Mouse (Mus musculus) macrophage (primary cell): ENCODE results near the gene Trim7. TPM values are rescaled to one million over a fixed set of nuclear protein-coding genes. Genes with fewer than 3 reads are reported as not detected.
"Not testable (repeated sequence)": the region's sequence is repeated elsewhere in the genome, so short reads cannot be mapped to it uniquely, and the experiment has no call there.

ENCODE experiments used
- H3K27ac ChIP-seq: fragments of 350-480 bp; formaldehyde crosslinking; 2 replicates; pipeline ENCODE4 v1.9.0; 2021
- H3K36me3 ChIP-seq: fragments of 350-480 bp; formaldehyde crosslinking; 2 replicates; pipeline ENCODE4 v1.9.0; 2021; ENCODE audit errors: inconsistent target
- H3K4me3 ChIP-seq: fragments of 350-480 bp; formaldehyde crosslinking; 2 replicates; pipeline ENCODE4 v1.9.0; 2021; ENCODE audit errors: inconsistent target
- H3K79me2 ChIP-seq: fragments of 350-480 bp; formaldehyde crosslinking; 2 replicates; pipeline ENCODE4 v1.9.0; 2021; ENCODE audit errors: inconsistent target
- WGBS: methylation state at CpG from one replicate; pipeline ENCODE4 v1.1.7; 2026; ENCODE audit warnings: inconsistent platforms; ENCODE audit not compliant: missing documents; 5-methylcytosine and 5-hydroxymethylcytosine counted together
- polyA plus RNA-seq: library from polyadenylated mRNA; stranded (reverse); fragments of 250-400 nt; gene quantifications from 3 replicates; pipeline ENCODE4 v1.2.4, GENCODE M21; 2018; ENCODE audit warnings: inconsistent platforms

Gene Trim7
- polyA plus RNA-seq, 1 experiment from 2014 or later, result 1.1 TPM

GRCm38 (mm10) chr11:48810142-48810541 lies 15.8 kb upstream of the Trim7 start:
- no peak overlapping the region for H3K4me3 ChIP-seq
- WGBS, result 96% methylated on average over 2 of the region's 2 CpGs
- H3K79me2 ChIP-seq, result peaks cover 72% of the 10 kb centered on the region
- H3K27ac ChIP-seq, result no peak overlapping the region
- peaks cover 59% of the 10 kb centered on the region for H3K36me3 ChIP-seq

- Histone ChIP-seq H3K27ac (peak overlapping the region; percentile 86), H3K36me3 (peaks cover 30% of the 10 kb centered on the region), H3K79me2 (peaks cover 66% of the 10 kb centered on the region), H3K4me3 (no peak overlapping the region)
These were observed 12.2 kb upstream of the Trim7 start for GRCm38 (mm10) chr11:48813782-48814181.

GRCm38 (mm10) chr11:48815851-48816250 lies 10.1 kb upstream of the Trim7 start:
- WGBS, result 55% methylated on average over 13 of the region's 16 CpGs
- Histone ChIP-seq H3K27ac (peak overlapping the region; percentile 86), H3K36me3 (peaks cover 10% of the 10 kb centered on the region)

GRCm38 (mm10) chr11:48816281-48816781 lies 9.6 kb upstream of the Trim7 start:
- Histone ChIP-seq H3K27ac (peak overlapping the region; percentile 86), H3K36me3 (peaks cover 5% of the 10 kb centered on the region; the same call in 1 of the 2 replicates), H3K4me3 (peak overlapping the region; percentile 67), H3K79me2 (peaks cover 41% of the 10 kb centered on the region)
- under 1% methylated on average over 23 of the region's 23 CpGs for WGBS

More at GRCm38 (mm10) chr11:48815851-48816250, 10.1 kb upstream of the Trim7 start:
- peaks cover 45% of the 10 kb centered on the region for H3K79me2 ChIP-seq
- peak overlapping the region; percentile 67 for H3K4me3 ChIP-seq

- Histone ChIP-seq H3K79me2 (peaks cover 34% of the 10 kb centered on the region), H3K4me3 (peak within 1 kb of the TSS; percentile 67), H3K36me3 (no peaks in the 10 kb centered on the region), H3K27ac (peak within 1 kb of the TSS; percentile 86)
- WGBS, result 2% methylated on average over 63 of the region's 77 CpGs
These were observed 8.9 kb upstream of the Trim7 start, which contains the start of gene Trim41 for GRCm38 (mm10) chr11:48816800-48817665. TSS of gene Trim41 (minus strand) at chr11:48817353.

- Histone ChIP-seq H3K79me2 (peaks cover 26% of the 10 kb centered on the region), H3K4me3 (peak overlapping the region; percentile 67), H3K27ac (peak overlapping the region; percentile 86), H3K36me3 (no peaks in the 10 kb centered on the region)
- WGBS, result 0% methylated on average over 9 of the region's 9 CpGs
These were observed 8.1 kb upstream of the Trim7 start for GRCm38 (mm10) chr11:48817794-48818193.

GRCm38 (mm10) chr11:48818346-48818745 lies 7.6 kb upstream of the Trim7 start:
- peaks cover 26% of the 10 kb centered on the region for H3K79me2 ChIP-seq
- peak overlapping the region; percentile 86 for H3K27ac ChIP-seq
- WGBS, result 0% methylated on average over 16 of the region's 16 CpGs
- peak overlapping the region; percentile 67 for H3K4me3 ChIP-seq
- no peaks in the 10 kb centered on the region for H3K36me3 ChIP-seq

GRCm38 (mm10) chr11:48819614-48820307 lies 6.2 kb upstream of the Trim7 start:
- Histone ChIP-seq H3K36me3 (no peaks in the 10 kb centered on the region), H3K4me3 (no peak overlapping the region), H3K27ac (no peak overlapping the region; the same call in 1 of the 2 replicates), H3K79me2 (peaks cover 20% of the 10 kb centered on the region)
- 75% methylated on average over 7 of the region's 7 CpGs for WGBS

GRCm38 (mm10) chr11:48820308-48820674 lies 5.6 kb upstream of the Trim7 start:
- Histone ChIP-seq H3K27ac (no peak overlapping the region; the same call in 1 of the 2 replicates), H3K36me3 (no peaks in the 10 kb centered on the region), H3K79me2 (peaks cover 15% of the 10 kb centered on the region), H3K4me3 (no peak overlapping the region)

- not testable (repeated sequence) for H3K27ac ChIP-seq, H3K4me3 ChIP-seq, H3K36me3 ChIP-seq, H3K79me2 ChIP-seq
- 96% methylated on average over 13 of the region's 14 CpGs for WGBS
These were observed 4.6 kb upstream of the Trim7 start for GRCm38 (mm10) chr11:48821299-48821698.

- Histone ChIP-seq H3K36me3 (no peaks in the 10 kb centered on the region), H3K79me2 (no peaks in the 10 kb centered on the region), H3K4me3 (peak overlapping the region; percentile 8; the same call in 1 of the 2 replicates), H3K27ac (no peak overlapping the region)
- 54% methylated on average over 14 of the region's 14 CpGs for WGBS
These were observed 3.0 kb upstream of the Trim7 start for GRCm38 (mm10) chr11:48822768-48823512.

- Histone ChIP-seq H3K27ac (no peak overlapping the region), H3K79me2 (no peaks in the 10 kb centered on the region), H3K4me3 (peak overlapping the region; percentile 8; the same call in 1 of the 2 replicates), H3K36me3 (no peaks in the 10 kb centered on the region)
- 4% methylated on average over 14 of the region's 15 CpGs for WGBS
These were observed 2.4 kb upstream of the Trim7 start for GRCm38 (mm10) chr11:48823536-48823972.

GRCm38 (mm10) chr11:48824311-48824830 lies 1.6 kb upstream of the Trim7 start:
- Histone ChIP-seq H3K79me2 (no peaks in the 10 kb centered on the region), H3K36me3 (no peaks in the 10 kb centered on the region), H3K4me3 (peak overlapping the region; percentile 8; the same call in 1 of the 2 replicates), H3K27ac (no peak overlapping the region)
- WGBS, result 28% methylated on average over 22 of the region's 22 CpGs

GRCm38 (mm10) chr11:48826752-48827096 lies 784 bp downstream of the Trim7 start:
- no peaks in the 10 kb centered on the region for H3K36me3 ChIP-seq
- peak overlapping the region; percentile 40 for H3K4me3 ChIP-seq
- H3K27ac ChIP-seq, result no peak overlapping the region
- WGBS, result 11% methylated on average over 6 of the region's 6 CpGs
- no peaks in the 10 kb centered on the region for H3K79me2 ChIP-seq
